Mouse (Mus musculus) ES-Bruce4 (cell line): ENCODE data around the gene Atcay.

Source experiments
- CTCF ChIP-seq: IDR thresholded peaks from one replicate; pipeline ENCODE4 v1.8.1; 2011; ENCODE audit warnings: low read depth, low read length
- EP300 ChIP-seq: IDR thresholded peaks from 2 replicates; pipeline ENCODE4 v1.6.1; 2011; ENCODE audit warnings: low read depth, low read length; ENCODE audit not compliant: insufficient read depth
- POLR2A ChIP-seq: IDR thresholded peaks from one replicate; pipeline ENCODE4 v1.8.1; 2011; ENCODE audit warnings: low read length; ENCODE audit not compliant: insufficient read depth

- no peak for TF ChIP-seq CTCF
- no peak for TF ChIP-seq EP300
- TF ChIP-seq POLR2A, result no peak
Observed at GRCm38 (mm10) chr10:81204137-81204536, 26.5 kb downstream of the Atcay start.
